Mouse (Mus musculus): ENCODE data around the gene Marc1. TPM values are rescaled to one million over a fixed set of nuclear protein-coding genes. Genes with fewer than 3 reads are reported as not detected.

Marc1 gene
- polyA plus RNA-seq, 1 experiment: 0.01 TPM

- H3K36me3 ChIP-seq (ENCODE audit: control insufficient read depth, insufficient read depth): no peaks in the 10 kb centered on the region
- no peaks in the 10 kb centered on the region for H3K79me2 ChIP-seq (ENCODE audit: control insufficient read depth, insufficient read depth)
- H3K79me3 ChIP-seq (ENCODE audit: low read depth): no peaks in the 10 kb centered on the region
- H3ac ChIP-seq (ENCODE audit: control insufficient read depth, insufficient read length, low read depth): peak overlapping the region; percentile 11
- no peaks in the 10 kb centered on the region for H3K27me3 ChIP-seq (ENCODE audit: control insufficient read depth, insufficient read depth, insufficient read length)
- TF ChIP-seq MAX (IDR thresholded peaks at IDR 0.05) (peak; percentile 27), USF1 (IDR thresholded peaks at IDR 0.05; ENCODE audit: low read depth) (no peak), MYOD1 (IDR thresholded peaks at IDR 0.05; ENCODE audit: control insufficient read depth, insufficient read length, low read depth) (no peak), CEBPB (IDR thresholded peaks at IDR 0.05; ENCODE audit: low read depth) (no peak), FOSL1 (IDR thresholded peaks at IDR 0.05; ENCODE audit: insufficient read depth, low read length, poor library complexity, severe bottlenecking) (no peak), CTCF (IDR thresholded peaks at IDR 0.05; ENCODE audit: control insufficient read depth, insufficient read depth, insufficient read length) (peak; percentile 68), MYOG (IDR thresholded peaks at IDR 0.05; ENCODE audit: control insufficient read depth, extremely low read depth, insufficient read length) (no peak)
- H3K4me3 ChIP-seq (ENCODE audit: insufficient read depth, poor library complexity, severe bottlenecking): no peak overlapping the region
Measured at GRCm38 (mm10) chr1:184737876-184738479, 73.1 kb downstream of the Marc1 start.

- TF ChIP-seq CEBPB (IDR thresholded peaks at IDR 0.05; ENCODE audit: low read depth) (no peak), MAX (IDR thresholded peaks at IDR 0.05) (no peak), CTCF (IDR thresholded peaks at IDR 0.05; ENCODE audit: control insufficient read depth, insufficient read depth, insufficient read length) (no peak), FOSL1 (IDR thresholded peaks at IDR 0.05; ENCODE audit: insufficient read depth, low read length, poor library complexity, severe bottlenecking) (no peak), MYOG (IDR thresholded peaks at IDR 0.05; ENCODE audit: control insufficient read depth, extremely low read depth, insufficient read length) (no peak), MYOD1 (IDR thresholded peaks at IDR 0.05; ENCODE audit: control insufficient read depth, insufficient read length, low read depth) (no peak), USF1 (IDR thresholded peaks at IDR 0.05; ENCODE audit: low read depth) (no peak)
- H3K4me3 ChIP-seq (ENCODE audit: insufficient read depth, poor library complexity, severe bottlenecking): no peak overlapping the region
- no peaks in the 10 kb centered on the region for H3K36me3 ChIP-seq (ENCODE audit: control insufficient read depth, insufficient read depth)
- peaks cover under 1% of the 10 kb centered on the region for H3K79me2 ChIP-seq (ENCODE audit: control insufficient read depth, insufficient read depth)
- H3ac ChIP-seq (ENCODE audit: control insufficient read depth, insufficient read length, low read depth): no peak overlapping the region
- H3K27me3 ChIP-seq (ENCODE audit: control insufficient read depth, insufficient read depth, insufficient read length): no peaks in the 10 kb centered on the region
- H3K79me3 ChIP-seq (ENCODE audit: low read depth): no peaks in the 10 kb centered on the region
Measured at GRCm38 (mm10) chr1:184737228-184737627, 73.9 kb downstream of the Marc1 start.

Small RNA genes within 50 kb of the gene (microRNA-seq; reads per million reads assigned to microRNA genes)
- 47.5 reads per million, percentile 69 among the genes with 10 or more reads in this experiment for gene Mir1981 (ENCODE audit: borderline microRNAs expressed)

Other genes starting within 250 kb of the Marc1 start
- 34.7 TPM for gene Hlx, start 78.7 kb downstream of the Marc1 start, polyA plus RNA-seq (2012; fragmentation: generic; extraction: Trizol)
- 56.9 TPM for gene Marc2, start 35.1 kb upstream of the Marc1 start, polyA plus RNA-seq (2012; fragmentation: generic; extraction: Trizol)
- gene C130074G19Rik, start 71.9 kb upstream of the Marc1 start, polyA plus RNA-seq (2012; fragmentation: generic; extraction: Trizol): not detected
- not detected for gene Mark1, start 188.3 kb upstream of the Marc1 start, polyA plus RNA-seq (2012; fragmentation: generic; extraction: Trizol)

All from C2C12 (cell line).